Mouse (Mus musculus) heart, adult 2 months (tissue): ENCODE measurements around the gene Akap5. TPM values are rescaled to one million over a fixed set of nuclear protein-coding genes. Genes with fewer than 3 reads are reported as not detected.

Experiments used
- DNase-seq, 2 experiments: peaks; one replicate each; pipeline ENCODE4 v3.0.0; 2021
- H3K27ac ChIP-seq: fragments of 200-600 bp; 2 replicates; pipeline ENCODE4 v1.8.1; 2022
- H3K27me3 ChIP-seq: fragments of 200-500 bp; 2 replicates; pipeline ENCODE4 v1.6.1; 2012; ENCODE audit warnings: mild to moderate bottlenecking, low read length, inconsistent platforms, mixed read lengths; ENCODE audit not compliant: control insufficient read depth, insufficient read depth
- H3K36me3 ChIP-seq: fragments of 200-500 bp; 2 replicates; pipeline ENCODE4 v1.6.1; 2012; ENCODE audit warnings: low read length, inconsistent platforms; ENCODE audit not compliant: control insufficient read depth, insufficient read depth
- H3K4me1 ChIP-seq: fragments of 200-500 bp; 2 replicates; pipeline ENCODE4 v1.6.1; 2011; ENCODE audit warnings: low read length; ENCODE audit not compliant: control insufficient read depth, insufficient read depth
- H3K4me3 ChIP-seq: fragments of 200-600 bp; 2 replicates; pipeline ENCODE4 v1.8.1; 2022
- H3K79me2 ChIP-seq: fragments of 200-500 bp; replicated peaks from 2 replicates; pipeline ENCODE4 v1.6.1; 2012; ENCODE audit warnings: mild to moderate bottlenecking, inconsistent platforms, low read length, moderate library complexity, mixed read lengths; ENCODE audit not compliant: control insufficient read depth, insufficient read depth
- H3K9ac ChIP-seq: fragments of 200-500 bp; 2 replicates; pipeline ENCODE4 v1.6.1; 2012; ENCODE audit warnings: low read depth, mild to moderate bottlenecking, control low read depth, inconsistent platforms, low read length, mixed read lengths
- CTCF ChIP-seq: fragments of 200-600 bp; IDR thresholded peaks from 2 replicates; pipeline ENCODE4 v1.8.1; 2022; ENCODE audit warnings: antibody characterized with exemption, mild to moderate bottlenecking, moderate library complexity
- EP300 ChIP-seq: fragments of 200-500 bp; IDR thresholded peaks from 2 replicates; pipeline ENCODE4 v1.6.1; 2011; ENCODE audit warnings: low read depth, low read length, control low read depth; ENCODE audit not compliant: insufficient read depth
- POLR2A ChIP-seq: fragments of 200-500 bp; IDR thresholded peaks from 2 replicates; pipeline ENCODE4 v1.6.1; 2011; ENCODE audit warnings: mild to moderate bottlenecking, low read depth, low read length, control low read depth; ENCODE audit not compliant: insufficient read depth
- WGBS: fragments of 180-500 bp; shearing (Covaris S2); methylation state at CpG from one replicate; pipeline ENCODE4 v1.1.7; 2018; 5-methylcytosine and 5-hydroxymethylcytosine counted together
- intact Hi-C: fragments of 180-260 bp; cut with DNase I; formaldehyde crosslinking; loops from one replicate; pipeline ENCODE4 v1.15.1; 2025
- polyA plus RNA-seq: library from polyadenylated mRNA; depleted of rRNA; stranded (reverse); fragments of >200 nt; gene quantifications from 2 replicates; pipeline ENCODE4 v1.2.3, GENCODE M21; 2012
- total RNA-seq, 2 experiments: library from RNA; stranded (reverse); gene quantifications; 2 replicates each; pipeline ENCODE4 v1.2.3; 2021

Akap5 gene
- total and polyA plus RNA-seq, 3 experiments, result 1.0 to 1.7 (median 1.1) TPM

GRCm38 (mm10) chr12:76282532-76283173 lies 42.0 kb upstream of the Akap5 start:
- intact Hi-C loops, result no loop called here
- Histone ChIP-seq H3K36me3 (no peaks in the 10 kb centered on the region), H3K27ac (no peak overlapping the region), H3K9ac (no peak overlapping the region), H3K4me1 (no peaks in the 10 kb centered on the region), H3K4me3 (no peak overlapping the region), H3K27me3 (no peaks in the 10 kb centered on the region), H3K79me2 (no peaks in the 10 kb centered on the region)
- no peak for TF ChIP-seq CTCF
- TF ChIP-seq EP300, result no peak
- no peak for TF ChIP-seq POLR2A
- DNase-seq, result no peak
- WGBS, result 90% methylated on average over 17 of the region's 17 CpGs

- Histone ChIP-seq H3K4me3 (no peak overlapping the region), H3K36me3 (no peaks in the 10 kb centered on the region), H3K27ac (no peak overlapping the region), H3K27me3 (no peaks in the 10 kb centered on the region), H3K4me1 (no peaks in the 10 kb centered on the region), H3K79me2 (no peaks in the 10 kb centered on the region), H3K9ac (no peak overlapping the region)
- intact Hi-C loops, result no loop called here
- WGBS, result 95% methylated on average over 6 of the region's 6 CpGs
- DNase-seq, result no peak
- TF ChIP-seq POLR2A (no peak), EP300 (no peak), CTCF (no peak)
Observed at GRCm38 (mm10) chr12:76285418-76285817, 39.3 kb upstream of the Akap5 start.

GRCm38 (mm10) chr12:76287986-76288385 lies 36.7 kb upstream of the Akap5 start:
- Histone ChIP-seq H3K36me3 (no peaks in the 10 kb centered on the region), H3K4me1 (no peaks in the 10 kb centered on the region), H3K27ac (no peak overlapping the region), H3K9ac (no peak overlapping the region), H3K79me2 (no peaks in the 10 kb centered on the region), H3K27me3 (no peaks in the 10 kb centered on the region), H3K4me3 (no peak overlapping the region)
- TF ChIP-seq EP300, result no peak
- no peak for TF ChIP-seq POLR2A
- no peak for TF ChIP-seq CTCF
- intact Hi-C loops, result no loop called here
- no peak for DNase-seq
- 83% methylated on average over 8 of the region's 8 CpGs for WGBS

GRCm38 (mm10) chr12:76288494-76288893 lies 36.2 kb upstream of the Akap5 start:
- intact Hi-C loops, result no loop called here
- DNase-seq, result no peak
- no peak overlapping the region for H3K9ac ChIP-seq

GRCm38 (mm10) chr12:76289428-76289827 lies 35.3 kb upstream of the Akap5 start:
- DNase-seq, result no peak
- 95% methylated on average over 12 of the region's 12 CpGs for WGBS
- no peak overlapping the region for H3K27ac ChIP-seq
- H3K27me3 ChIP-seq, result no peaks in the 10 kb centered on the region
- H3K9ac ChIP-seq, result no peak overlapping the region
- intact Hi-C loops, result no loop called here
- no peaks in the 10 kb centered on the region for H3K36me3 ChIP-seq
- no peak for TF ChIP-seq CTCF
- TF ChIP-seq POLR2A, result no peak
- TF ChIP-seq EP300, result no peak
- H3K4me3 ChIP-seq, result no peak overlapping the region
- no peaks in the 10 kb centered on the region for H3K4me1 ChIP-seq
- no peaks in the 10 kb centered on the region for H3K79me2 ChIP-seq

More at GRCm38 (mm10) chr12:76288494-76288893, 36.2 kb upstream of the Akap5 start:
- no peaks in the 10 kb centered on the region for H3K36me3 ChIP-seq
- H3K4me3 ChIP-seq, result no peak overlapping the region
- no peak overlapping the region for H3K27ac ChIP-seq
- WGBS, result 91% methylated on average over 5 of the region's 5 CpGs
- no peaks in the 10 kb centered on the region for H3K27me3 ChIP-seq
- no peaks in the 10 kb centered on the region for H3K4me1 ChIP-seq
- H3K79me2 ChIP-seq, result no peaks in the 10 kb centered on the region
- TF ChIP-seq POLR2A, result no peak
- TF ChIP-seq CTCF, result no peak
- no peak for TF ChIP-seq EP300

- no peak overlapping the region for H3K4me3 ChIP-seq
- intact Hi-C loops, result no loop called here
- H3K4me1 ChIP-seq, result no peaks in the 10 kb centered on the region
- H3K36me3 ChIP-seq, result no peaks in the 10 kb centered on the region
- H3K9ac ChIP-seq, result no peak overlapping the region
- 100% methylated on average over 2 of the region's 2 CpGs for WGBS
- no peaks in the 10 kb centered on the region for H3K27me3 ChIP-seq
- no peak overlapping the region for H3K27ac ChIP-seq
- peak; percentile 64 for TF ChIP-seq CTCF
- TF ChIP-seq EP300, result no peak
- no peak for DNase-seq
- no peaks in the 10 kb centered on the region for H3K79me2 ChIP-seq
Observed at GRCm38 (mm10) chr12:76290271-76290670, 34.4 kb upstream of the Akap5 start.
